Mouse (Mus musculus): ENCODE data around the gene Gale. TPM values are rescaled to one million over a fixed set of nuclear protein-coding genes. Genes with fewer than 3 reads are reported as not detected.
"Not testable (repeated sequence)": the region's sequence is repeated elsewhere in the genome, so short reads cannot be mapped to it uniquely, and the experiment has no call there.

Gale gene
- polyA plus RNA-seq, 1 experiment, result 42.9 TPM

GRCm38 (mm10) chr4:135931832-135932231 is 31.7 kb upstream of the Gale start:
- H3K4me1 ChIP-seq (ENCODE audit: control insufficient read depth, insufficient read depth, low read length), result no peaks in the 10 kb centered on the region
- H3K27ac ChIP-seq (ENCODE audit: insufficient read depth, low read length), result no peak overlapping the region
- no peaks in the 10 kb centered on the region for H3K27me3 ChIP-seq (ENCODE audit: control insufficient read depth, insufficient read depth, low read length)
- DNase-seq, result no peak
- WGBS, result 67% methylated on average over 5 of the region's 5 CpGs
- H3K4me3 ChIP-seq (replicated peaks; ENCODE audit: insufficient read depth, low read depth, low read length), result no peak overlapping the region
- no peak for TF ChIP-seq POLR2A (IDR thresholded peaks at IDR 0.05; ENCODE audit: borderline replicate concordance, insufficient read depth, low read length)
- TF ChIP-seq CTCF (IDR thresholded peaks at IDR 0.05; ENCODE audit: borderline replicate concordance, insufficient read depth, low read depth, low read length), result peak; percentile 68

GRCm38 (mm10) chr4:135934708-135935500 is 28.6 kb upstream of the Gale start:
- no peak for TF ChIP-seq CTCF (IDR thresholded peaks at IDR 0.05; ENCODE audit: borderline replicate concordance, insufficient read depth, low read depth, low read length)
- no peak for TF ChIP-seq POLR2A (IDR thresholded peaks at IDR 0.05; ENCODE audit: borderline replicate concordance, insufficient read depth, low read length)
- Histone ChIP-seq H3K4me3 (replicated peaks; ENCODE audit: insufficient read depth, low read depth, low read length) (no peak overlapping the region), H3K27ac (ENCODE audit: insufficient read depth, low read length) (no peak overlapping the region), H3K27me3 (ENCODE audit: control insufficient read depth, insufficient read depth, low read length) (no peaks in the 10 kb centered on the region), H3K4me1 (ENCODE audit: control insufficient read depth, insufficient read depth, low read length) (no peaks in the 10 kb centered on the region)
- no peak for DNase-seq
- 51% methylated on average over 12 of the region's 12 CpGs for WGBS

DNA sequence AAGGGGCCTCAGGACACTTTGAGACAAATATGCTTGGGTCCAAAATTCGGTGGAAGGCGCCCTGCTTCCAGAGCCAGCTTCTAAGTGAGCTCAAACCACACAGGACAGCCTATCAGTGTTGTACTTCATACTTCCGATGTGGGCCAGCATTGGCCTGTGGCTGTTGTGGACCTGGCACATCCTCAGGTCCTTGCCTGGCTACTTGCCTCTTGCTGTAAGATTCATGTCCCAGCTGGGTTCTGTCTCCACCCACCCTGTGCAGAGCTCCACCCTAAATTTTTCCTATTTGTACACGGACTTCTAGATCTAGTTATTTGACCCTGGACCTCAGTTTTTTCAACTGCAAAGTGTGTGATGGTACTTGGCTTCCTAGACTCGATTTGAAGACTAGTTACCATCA is 28.0 kb upstream of the Gale start:
- H3K27me3 ChIP-seq (ENCODE audit: control insufficient read depth, insufficient read depth, low read length), result no peaks in the 10 kb centered on the region
- DNase-seq, result no peak
- WGBS, result 38% methylated on average over 5 of the region's 5 CpGs
- H3K4me1 ChIP-seq (ENCODE audit: control insufficient read depth, insufficient read depth, low read length), result no peaks in the 10 kb centered on the region
- no peak overlapping the region for H3K27ac ChIP-seq (ENCODE audit: insufficient read depth, low read length)
- no peak overlapping the region for H3K4me3 ChIP-seq (replicated peaks; ENCODE audit: insufficient read depth, low read depth, low read length)
- no peak for TF ChIP-seq CTCF (IDR thresholded peaks at IDR 0.05; ENCODE audit: borderline replicate concordance, insufficient read depth, low read depth, low read length)
- no peak for TF ChIP-seq POLR2A (IDR thresholded peaks at IDR 0.05; ENCODE audit: borderline replicate concordance, insufficient read depth, low read length)

- DNase-seq, result no peak
- 78% methylated on average over 7 of the region's 7 CpGs for WGBS
- Histone ChIP-seq H3K4me1 (ENCODE audit: control insufficient read depth, insufficient read depth, low read length) (peaks cover 7% of the 10 kb centered on the region), H3K27ac (ENCODE audit: insufficient read depth, low read length) (no peak overlapping the region), H3K4me3 (replicated peaks; ENCODE audit: insufficient read depth, low read depth, low read length) (no peak overlapping the region), H3K27me3 (ENCODE audit: control insufficient read depth, insufficient read depth, low read length) (no peaks in the 10 kb centered on the region)
- TF ChIP-seq CTCF (IDR thresholded peaks at IDR 0.05; ENCODE audit: borderline replicate concordance, insufficient read depth, low read depth, low read length), result no peak
- no peak for TF ChIP-seq POLR2A (IDR thresholded peaks at IDR 0.05; ENCODE audit: borderline replicate concordance, insufficient read depth, low read length)
Measured at GRCm38 (mm10) chr4:135938858-135939257, 24.7 kb upstream of the Gale start.

DNA sequence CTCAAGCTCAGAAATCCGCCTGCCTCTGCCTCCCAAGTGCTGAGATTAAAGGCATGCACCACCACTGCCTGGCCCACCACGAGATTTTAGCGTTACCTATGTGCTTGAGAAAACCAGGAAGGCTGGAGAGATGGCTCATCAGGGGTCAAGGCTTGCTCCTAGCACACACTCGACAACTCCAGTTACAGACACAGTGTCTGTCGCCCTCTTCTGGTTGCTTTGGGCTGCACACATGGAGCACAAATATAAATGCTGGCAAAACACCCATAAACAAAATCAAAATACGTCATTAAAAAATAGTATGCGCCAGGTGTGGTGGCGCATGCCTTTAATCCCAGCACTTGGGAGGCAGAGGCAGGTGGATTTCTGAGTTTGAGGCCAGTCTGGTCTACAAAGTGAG is 22.5 kb upstream of the Gale start:
- not testable (repeated sequence) for DNase-seq; H3K27me3 ChIP-seq (ENCODE audit: control insufficient read depth, insufficient read depth, low read length); H3K4me1 ChIP-seq (ENCODE audit: control insufficient read depth, insufficient read depth, low read length); H3K27ac ChIP-seq (ENCODE audit: insufficient read depth, low read length); H3K4me3 ChIP-seq (replicated peaks; ENCODE audit: insufficient read depth, low read depth, low read length)
- peak; percentile 55 for TF ChIP-seq CTCF (IDR thresholded peaks at IDR 0.05; ENCODE audit: borderline replicate concordance, insufficient read depth, low read depth, low read length)
- WGBS, result 83% methylated on average over 8 of the region's 8 CpGs

DNA sequence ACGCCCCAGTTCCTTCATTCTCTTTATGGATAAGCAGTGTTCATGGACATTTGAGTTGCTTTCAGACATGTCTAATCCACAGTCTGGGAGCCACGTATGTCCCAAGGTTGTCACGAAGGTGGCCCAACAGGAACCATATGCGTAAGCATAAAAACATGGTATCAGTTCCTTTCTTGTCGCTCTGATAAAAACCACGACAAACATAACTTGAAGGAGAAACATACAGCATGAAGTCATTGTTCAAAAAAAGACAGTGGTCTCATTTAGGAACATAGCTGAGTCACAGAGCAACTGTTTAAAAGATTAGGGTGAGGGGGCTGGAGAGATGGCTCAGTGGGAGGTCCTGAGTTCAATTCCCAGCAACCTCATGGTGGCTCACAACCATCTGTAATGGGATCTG is 21.3 kb upstream of the Gale start:
- Histone ChIP-seq H3K27me3 (ENCODE audit: control insufficient read depth, insufficient read depth, low read length) (no peaks in the 10 kb centered on the region), H3K27ac (ENCODE audit: insufficient read depth, low read length) (no peak overlapping the region), H3K4me1 (ENCODE audit: control insufficient read depth, insufficient read depth, low read length) (peaks cover 8% of the 10 kb centered on the region), H3K4me3 (replicated peaks; ENCODE audit: insufficient read depth, low read depth, low read length) (no peak overlapping the region)
- WGBS, result 91% methylated on average over 6 of the region's 6 CpGs
- DNase-seq, result no peak
- TF ChIP-seq POLR2A (IDR thresholded peaks at IDR 0.05; ENCODE audit: borderline replicate concordance, insufficient read depth, low read length), result no peak

- peak; percentile 25 to 50 for DNase-seq
- Histone ChIP-seq H3K27ac (ENCODE audit: insufficient read depth, low read length) (peak overlapping the region; percentile 77), H3K4me1 (ENCODE audit: control insufficient read depth, insufficient read depth, low read length) (peaks cover 10% of the 10 kb centered on the region), H3K4me3 (replicated peaks; ENCODE audit: insufficient read depth, low read depth, low read length) (no peak overlapping the region), H3K27me3 (ENCODE audit: control insufficient read depth, insufficient read depth, low read length) (no peaks in the 10 kb centered on the region)
- TF ChIP-seq CTCF (IDR thresholded peaks at IDR 0.05; ENCODE audit: borderline replicate concordance, insufficient read depth, low read depth, low read length) (no peak), POLR2A (IDR thresholded peaks at IDR 0.05; ENCODE audit: borderline replicate concordance, insufficient read depth, low read length) (no peak)
- under 1% methylated on average over 4 of the region's 4 CpGs for WGBS
Measured at GRCm38 (mm10) chr4:135943389-135943788, 20.1 kb upstream of the Gale start.

DNA sequence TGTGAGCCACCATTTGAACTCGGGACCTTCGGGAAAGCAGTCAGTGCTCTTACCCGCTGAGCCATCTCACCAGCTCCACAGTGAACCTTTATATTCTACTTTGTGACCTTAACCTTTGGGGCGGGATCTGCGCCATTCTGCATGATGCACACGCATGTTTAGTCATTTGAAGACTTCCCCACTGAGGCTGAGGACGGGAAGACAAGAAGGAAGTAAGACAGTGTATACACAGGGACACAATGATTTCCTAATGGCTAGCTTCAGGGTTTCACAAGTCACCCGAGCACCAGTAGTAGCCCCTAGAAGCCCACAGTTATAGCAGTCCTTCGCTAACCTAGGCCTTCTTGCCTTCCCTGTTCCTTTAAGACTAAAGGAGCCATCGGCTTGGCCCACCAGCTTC is 17.8 kb upstream of the Gale start:
- H3K27me3 ChIP-seq (ENCODE audit: control insufficient read depth, insufficient read depth, low read length), result no peaks in the 10 kb centered on the region
- H3K27ac ChIP-seq (ENCODE audit: insufficient read depth, low read length), result no peak overlapping the region
- H3K4me1 ChIP-seq (ENCODE audit: control insufficient read depth, insufficient read depth, low read length), result peaks cover 17% of the 10 kb centered on the region
- WGBS, result 76% methylated on average over 10 of the region's 10 CpGs
- H3K4me3 ChIP-seq (replicated peaks; ENCODE audit: insufficient read depth, low read depth, low read length), result peak overlapping the region; percentile 89
- DNase-seq, result peak in 1 of 2 experiments; percentile 23
- TF ChIP-seq CTCF (IDR thresholded peaks at IDR 0.05; ENCODE audit: borderline replicate concordance, insufficient read depth, low read depth, low read length) (no peak), POLR2A (IDR thresholded peaks at IDR 0.05; ENCODE audit: borderline replicate concordance, insufficient read depth, low read length) (no peak)

Measured in cerebellum, adult 2 months (tissue).